ENCODE assay signal across 14 mouse cellular contexts in genomic region chr11:86973255-86973654, GRCm38 (mm10). TPM values are rescaled to one million over a fixed set of nuclear protein-coding genes. Genes with fewer than 3 reads are reported as not detected.
DNase-seq lines count a peak whose midpoint lies in the region; ATAC-seq and TF ChIP-seq lines count a peak whose summit lies in the region.
"Had no signal": no experiment of that assay in that cellular context is flagged by ENCODE, and none has a peak within 500 bp of the region (broad histone marks: within the 10 kb centered on the region; RNA-seq: fewer than 3 reads in every experiment).

No protein-coding gene starts in this region.

- peaks cover 50% of the 10 kb centered on the region for H3K4me1 ChIP-seq in heart, embryonic 10.5 days
- H3K4me1 ChIP-seq in liver, embryonic 15.5 days (replicated peaks), result peaks cover 16% of the 10 kb centered on the region
- peaks cover 6% of the 10 kb centered on the region; the same call in 1 of the 2 replicates for H3K4me1 ChIP-seq in liver, embryonic 11.5 days (replicated peaks; ENCODE audit: control insufficient read depth, insufficient read depth, low read length)
- H3K4me1 ChIP-seq in midbrain, postnatal 0 days (ENCODE audit: insufficient read depth, low read length), result peaks cover 5% of the 10 kb centered on the region; the same call in 1 of the 2 replicates

- no peak for ATAC-seq in liver, embryonic 15.5 days (ENCODE audit: insufficient read depth)
- no peak for ATAC-seq in liver, embryonic 11.5 days (replicated peaks; ENCODE audit: low FRiP score)
- no peak for ATAC-seq in midbrain, postnatal 0 days (ENCODE audit: low FRiP score)

- no peak overlapping the region for H3K4me3 ChIP-seq in heart, embryonic 10.5 days
- no peak overlapping the region for H3K4me3 ChIP-seq in liver, embryonic 15.5 days (replicated peaks)
- no peak overlapping the region for H3K4me3 ChIP-seq in liver, embryonic 11.5 days (ENCODE audit: low read depth, low read length)
- H3K4me3 ChIP-seq in midbrain, postnatal 0 days (ENCODE audit: low read depth, low read length), result no peak overlapping the region
- H3K4me3 ChIP-seq: megakaryocyte, embryonic 14.5 days had no signal

- no peak for DNase-seq in heart, embryonic 10.5 days (ENCODE audit: low spot score)
- DNase-seq in heart, adult 8-10 months (ENCODE audit: low spot score), result no peak
- no peak for DNase-seq in liver, embryonic 11.5 days (ENCODE audit: low spot score)
- peak; percentile 58 to 76 for DNase-seq in kidney, postnatal 36 days
- DNase-seq in midbrain, postnatal 0 days (ENCODE audit: low spot score), result no peak
- DNase-seq in adrenal gland, postnatal 4 days (ENCODE audit: low spot score in 2 of 2), result no peak
- DNase-seq in right cerebral cortex, adult 18-20 months, result no peak
- DNase-seq: adrenal gland, postnatal 25 days; B cell, adult 2 months; cerebellum, adult 11 months; right cerebral cortex, postnatal 25 days had no signal

- no peak overlapping the region for H3K9ac ChIP-seq in liver, embryonic 15.5 days
- H3K9ac ChIP-seq in liver, embryonic 11.5 days (ENCODE audit: low read depth, low read length), result no peak overlapping the region
- H3K9ac ChIP-seq in midbrain, postnatal 0 days (replicated peaks; ENCODE audit: low read length, poor library complexity, severe bottlenecking), result no peak overlapping the region

- WGBS in heart, embryonic 10.5 days, result 77% methylated on average over 5 of the region's 5 CpGs
- WGBS in liver, embryonic 15.5 days (ENCODE audit: insufficient replicate concordance), result 62% methylated on average over 5 of the region's 5 CpGs
- 61% methylated on average over 5 of the region's 5 CpGs for WGBS in liver, embryonic 11.5 days
- 59% methylated on average over 5 of the region's 5 CpGs for WGBS in midbrain, postnatal 0 days

- no peak for TF ChIP-seq CTCF in midbrain, postnatal 0 days (IDR thresholded peaks at IDR 0.05)

- no peaks in the 10 kb centered on the region for H3K9me3 ChIP-seq in heart, embryonic 10.5 days
- H3K9me3 ChIP-seq in liver, embryonic 15.5 days (replicated peaks), result no peaks in the 10 kb centered on the region
- no peaks in the 10 kb centered on the region for H3K9me3 ChIP-seq in liver, embryonic 11.5 days (ENCODE audit: control insufficient read depth, low read length)
- H3K9me3 ChIP-seq in midbrain, postnatal 0 days (ENCODE audit: low read length), result no peaks in the 10 kb centered on the region
- H3K9me3 ChIP-seq: G1E had no signal

- H3K27me3 ChIP-seq in heart, embryonic 10.5 days (ENCODE audit: insufficient read depth, poor library complexity, severe bottlenecking), result no peaks in the 10 kb centered on the region
- no peaks in the 10 kb centered on the region for H3K27me3 ChIP-seq in liver, embryonic 15.5 days
- H3K27me3 ChIP-seq in liver, embryonic 11.5 days (replicated peaks; ENCODE audit: control insufficient read depth, insufficient read depth, low read length), result no peaks in the 10 kb centered on the region
- no peaks in the 10 kb centered on the region for H3K27me3 ChIP-seq in midbrain, postnatal 0 days (ENCODE audit: insufficient read depth, low read length)

- no peak overlapping the region for H3K4me2 ChIP-seq in liver, embryonic 15.5 days
- no peak overlapping the region for H3K4me2 ChIP-seq in liver, embryonic 11.5 days
- H3K4me2 ChIP-seq in midbrain, postnatal 0 days (ENCODE audit: low read depth, low read length, poor library complexity, severe bottlenecking), result no peak overlapping the region

- H3K36me3 ChIP-seq in heart, embryonic 10.5 days, result peaks cover 58% of the 10 kb centered on the region
- H3K36me3 ChIP-seq in liver, embryonic 15.5 days (replicated peaks), result no peaks in the 10 kb centered on the region
- no peaks in the 10 kb centered on the region for H3K36me3 ChIP-seq in liver, embryonic 11.5 days (ENCODE audit: control insufficient read depth, insufficient read depth, low read length)
- peaks cover 3% of the 10 kb centered on the region; the same call in 1 of the 2 replicates for H3K36me3 ChIP-seq in midbrain, postnatal 0 days (ENCODE audit: insufficient read depth, low read length)

- H3K27ac ChIP-seq in heart, embryonic 10.5 days, result 0 out of 2 replicates have a peak overlapping the region, but pooled peaks have one; percentile 0
- H3K27ac ChIP-seq in liver, embryonic 15.5 days (replicated peaks), result 0 out of 2 replicates have a peak overlapping the region, but pooled peaks have one; percentile 29
- H3K27ac ChIP-seq in liver, embryonic 11.5 days (ENCODE audit: low read depth, low read length), result no peak overlapping the region
- H3K27ac ChIP-seq in midbrain, postnatal 0 days (ENCODE audit: low read depth, low read length), result 0 out of 2 replicates have a peak overlapping the region, but pooled peaks have one; percentile 26

RNA-seq across cellular contexts. Expression of gene Ypel2, which starts 20.3 kb away (rescaled TPM):
- 13.0 and 21.5 TPM in 2 replicates for polyA plus RNA-seq in heart, embryonic 10.5 days (2016; fragmentation: Nextera tagmentation; extraction: Ambion mirVana)
- total RNA-seq in heart, adult 8-10 months (2022), result 10 to 100 TPM in 2 of 4 experiments, 1 to 10 TPM in 2; 8.2 to 15.7 (median 11.9) TPM
- 1.5 and 1.7 TPM in 2 replicates for polyA plus RNA-seq in liver, embryonic 15.5 days (2015; fragmentation: Nextera tagmentation; extraction: Ambion mirVana)
- polyA plus RNA-seq in liver, embryonic 11.5 days (2014; fragmentation: Nextera tagmentation; extraction: Ambion mirVana), result 2.9 and 3.1 TPM in 2 replicates
- 5.8 and 6.1 TPM in 2 replicates for total RNA-seq in midbrain, postnatal 0 days (2014; rRNA removed)
- polyA plus RNA-seq in midbrain, postnatal 0 days (2015; fragmentation: Nextera tagmentation; extraction: Ambion mirVana), result 4.2 and 4.3 TPM in 2 replicates
- 10 to 100 TPM; 34.4 to 39.5 TPM for total RNA-seq in adrenal gland, postnatal 4 days (2021)

Comparison
In these comparisons a context has a peak if more than half of its experiments do, and no peak if none do; other contexts are left out.
1. DNase-seq: peak in kidney, postnatal 36 days (2 of 2); none in heart, embryonic 10.5 days (single experiment), heart, adult 8-10 months (single experiment), liver, embryonic 11.5 days (single experiment), midbrain, postnatal 0 days (single experiment), adrenal gland, postnatal 4 days (0 of 2) and right cerebral cortex, adult 18-20 months (single experiment).